Comparison of ENCODE assay signal across 12 mouse cellular contexts in genomic region chr9:110230395-110231071, GRCm38 (mm10). TPM values are rescaled to one million over a fixed set of nuclear protein-coding genes. Genes with fewer than 3 reads are reported as not detected.
A peak's percentile ranks its signal among the peaks of the same experiment; 100 is the strongest.
DNase-seq lines count a peak whose midpoint lies in the region; ATAC-seq and TF ChIP-seq lines count a peak whose summit lies in the region.
"Had no signal": no experiment of that assay in that cellular context is flagged by ENCODE, and none has a peak within 500 bp of the region (broad histone marks: within the 10 kb centered on the region; RNA-seq: fewer than 3 reads in every experiment).

No protein-coding gene starts in this region.

- no peak for TF ChIP-seq POLR2A in lung, adult 2 months (IDR thresholded peaks at IDR 0.05; ENCODE audit: borderline replicate concordance, extremely low read depth, low read depth, low read length)
- TF ChIP-seq POLR2A in cerebellum, adult 2 months (IDR thresholded peaks at IDR 0.05; ENCODE audit: borderline replicate concordance, insufficient read depth, low read length): peak; percentile 51; the same call in 1 of the 2 replicates

- no peak overlapping the region for H3K9ac ChIP-seq in hindbrain, embryonic 14.5 days
- H3K9ac ChIP-seq in hindbrain, embryonic 13.5 days: no peak overlapping the region
- H3K9ac ChIP-seq: liver, postnatal 0 days had no signal

- 0 out of 2 replicates have a peak overlapping the region, but pooled peaks have one; percentile 9 for H3K27ac ChIP-seq in hindbrain, embryonic 14.5 days
- no peak overlapping the region for H3K27ac ChIP-seq in hindbrain, embryonic 13.5 days
- H3K27ac ChIP-seq in cerebellum, adult 2 months (ENCODE audit: insufficient read depth, low read length): peak overlapping the region; percentile 87
- H3K27ac ChIP-seq: heart, adult 2 months had no signal

- H3K36me3 ChIP-seq in hindbrain, embryonic 14.5 days (replicated peaks; ENCODE audit: control insufficient read depth, insufficient read depth): peaks cover 90% of the 10 kb centered on the region
- peaks cover 92% of the 10 kb centered on the region for H3K36me3 ChIP-seq in hindbrain, embryonic 13.5 days

- 85% methylated on average over 16 of the region's 16 CpGs for WGBS in hindbrain, embryonic 14.5 days
- WGBS in hindbrain, embryonic 13.5 days: 84% methylated on average over 16 of the region's 16 CpGs
- 70% methylated on average over 16 of the region's 16 CpGs for WGBS in lung, adult 2 months
- 16% methylated on average over 16 of the region's 16 CpGs for WGBS in cerebellum, adult 2 months

- no peak overlapping the region for H3K4me2 ChIP-seq in hindbrain, embryonic 14.5 days (replicated peaks)
- no peak overlapping the region for H3K4me2 ChIP-seq in hindbrain, embryonic 13.5 days

- H3K4me1 ChIP-seq in hindbrain, embryonic 14.5 days (replicated peaks; ENCODE audit: control insufficient read depth, insufficient read depth, low read length): no peaks in the 10 kb centered on the region
- H3K4me1 ChIP-seq in hindbrain, embryonic 13.5 days (replicated peaks): no peaks in the 10 kb centered on the region
- no peaks in the 10 kb centered on the region; the same call in 1 of the 2 replicates for H3K4me1 ChIP-seq in lung, adult 2 months (ENCODE audit: control insufficient read depth, insufficient read depth, low read length)
- peaks cover 17% of the 10 kb centered on the region for H3K4me1 ChIP-seq in cerebellum, adult 2 months (ENCODE audit: control insufficient read depth, insufficient read depth, low read length)

- ATAC-seq in hindbrain, embryonic 14.5 days (ENCODE audit: low FRiP score): no peak
- no peak for ATAC-seq in hindbrain, embryonic 13.5 days (ENCODE audit: low FRiP score)
- ATAC-seq: intestine, embryonic 16.5 days; liver, postnatal 0 days had no signal

- DNase-seq in hindbrain, embryonic 14.5 days (ENCODE audit: low spot score): no peak
- peak; percentile 12 for DNase-seq in lung, postnatal 10 days
- no peak for DNase-seq in lung, adult 2 months
- peak; percentile 85 to 93 for DNase-seq in cerebellum, adult 2 months
- peak; percentile 44 for DNase-seq in lung, postnatal 36 days
- DNase-seq in adrenal gland, postnatal 10 days: no peak
- DNase-seq: heart, adult 2 months; heart, postnatal 10 days; liver, postnatal 0 days; midbrain, embryonic 14.5 days had no signal

- H3K27me3 ChIP-seq in hindbrain, embryonic 14.5 days (ENCODE audit: control insufficient read depth, insufficient read depth, low read length): no peaks in the 10 kb centered on the region
- no peaks in the 10 kb centered on the region for H3K27me3 ChIP-seq in hindbrain, embryonic 13.5 days
- H3K27me3 ChIP-seq in cerebellum, adult 2 months (ENCODE audit: control insufficient read depth, insufficient read depth, low read length): no peaks in the 10 kb centered on the region

- no peaks in the 10 kb centered on the region for H3K9me3 ChIP-seq in hindbrain, embryonic 14.5 days (ENCODE audit: control insufficient read depth, low read length)
- no peaks in the 10 kb centered on the region for H3K9me3 ChIP-seq in hindbrain, embryonic 13.5 days

- no peak for TF ChIP-seq CTCF in lung, adult 2 months (IDR thresholded peaks at IDR 0.05; ENCODE audit: insufficient read depth, low read length)
- no peak for TF ChIP-seq CTCF in cerebellum, adult 2 months (IDR thresholded peaks at IDR 0.05; ENCODE audit: borderline replicate concordance, insufficient read depth, low read depth, low read length)

- H3K4me3 ChIP-seq in hindbrain, embryonic 14.5 days (replicated peaks; ENCODE audit: low read length): no peak overlapping the region
- H3K4me3 ChIP-seq in hindbrain, embryonic 13.5 days: no peak overlapping the region
- no peak overlapping the region for H3K4me3 ChIP-seq in lung, adult 2 months (replicated peaks; ENCODE audit: extremely low read depth, low read depth, low read length)
- H3K4me3 ChIP-seq in cerebellum, adult 2 months (replicated peaks; ENCODE audit: insufficient read depth, low read depth, low read length): peak overlapping the region; percentile 21
- H3K4me3 ChIP-seq: heart, adult 2 months had no signal

RNA-seq across cellular contexts. Expression of gene Cspg5, which starts 13.1 kb away (rescaled TPM):
- 139 and 148 TPM in 2 replicates for polyA plus RNA-seq in hindbrain, embryonic 14.5 days (2014; fragmentation: Nextera tagmentation; extraction: Ambion mirVana)
- 71.6 and 72.6 TPM in 2 replicates for polyA plus RNA-seq in hindbrain, embryonic 13.5 days (2015; fragmentation: Nextera tagmentation; extraction: Ambion mirVana)
- polyA plus RNA-seq in lung, adult 2 months (2012; rRNA removed): 0.61 and 0.71 TPM in 2 replicates
- 118 and 124 TPM in 2 replicates for polyA plus RNA-seq in cerebellum, adult 2 months (2012; rRNA removed)
- 10 to 100 TPM; 13.6 to 18.6 TPM for total RNA-seq in adrenal gland, postnatal 10 days (2021)

Comparison
In these comparisons a context has a peak if more than half of its experiments do, and no peak if none do; other contexts are left out.
1. DNase-seq: peak in lung, postnatal 10 days (single experiment), cerebellum, adult 2 months (2 of 2) and lung, postnatal 36 days (single experiment); none in hindbrain, embryonic 14.5 days (single experiment), lung, adult 2 months (single experiment) and adrenal gland, postnatal 10 days (single experiment).
2. RNA of gene Cspg5, which starts 13.1 kb away (polyA plus RNA-seq): 139 to 148 TPM in hindbrain, embryonic 14.5 days, 118 to 124 TPM in cerebellum, adult 2 months and 71.6 to 72.6 TPM in hindbrain, embryonic 13.5 days; 0.61 to 0.71 TPM in lung, adult 2 months; every median in the first group is over 10 times any median in the second.